Mouse (Mus musculus) liver, postnatal 0 days (tissue): ENCODE measurements around the gene Palm3. TPM values are rescaled to one million over a fixed set of nuclear protein-coding genes. Genes with fewer than 3 reads are reported as not detected.

Experiments used
- ATAC-seq: fragments of 200-750 bp; cut with Nextera tagmentation; 2 replicates; pipeline ENCODE4 v1.8.0; 2017; ENCODE audit warnings: mild to moderate bottlenecking, moderate library complexity
- DNase-seq: peaks from one replicate; pipeline ENCODE4 v3.0.0-alpha.2; 2016
- H3K27ac ChIP-seq: fragments of 300-500 bp; sonication (generic); 2 replicates; pipeline ENCODE4 v1.5.1; 2014; ENCODE audit warnings: antibody characterized with exemption, moderate library complexity, mild to moderate bottlenecking, low read depth
- H3K27me3 ChIP-seq: fragments of 300-500 bp; sonication (generic); 2 replicates; pipeline ENCODE4 v1.6.1; 2014; ENCODE audit warnings: low read length, control low read depth, mixed read lengths; ENCODE audit not compliant: insufficient read depth
- H3K36me3 ChIP-seq: fragments of 300-500 bp; sonication (generic); replicated peaks from 2 replicates; pipeline ENCODE4 v1.6.1; 2014; ENCODE audit warnings: mild to moderate bottlenecking, control low read depth, low read length, moderate library complexity, mixed read lengths; ENCODE audit not compliant: insufficient read depth
- H3K4me1 ChIP-seq: fragments of 300-500 bp; sonication (generic); 2 replicates; pipeline ENCODE4 v1.6.1; 2014; ENCODE audit warnings: antibody characterized with exemption, mild to moderate bottlenecking, control low read depth; ENCODE audit not compliant: insufficient read depth
- H3K4me2 ChIP-seq: fragments of 300-500 bp; sonication (generic); 2 replicates; pipeline ENCODE4 v1.6.1; 2014; ENCODE audit warnings: low read depth, mild to moderate bottlenecking, low read length, moderate library complexity, mixed read lengths
- H3K4me3 ChIP-seq: fragments of 300-500 bp; sonication (generic); 2 replicates; pipeline ENCODE4 v1.5.1; 2014; ENCODE audit warnings: low read depth, low read length
- H3K9ac ChIP-seq: fragments of 300-500 bp; sonication (generic); replicated peaks from 2 replicates; pipeline ENCODE4 v1.6.1; 2014; ENCODE audit warnings: mild to moderate bottlenecking, moderate library complexity
- H3K9me3 ChIP-seq: fragments of 300-500 bp; sonication (generic); 2 replicates; pipeline ENCODE4 v1.6.1; 2016; ENCODE audit warnings: mild to moderate bottlenecking, control low read depth, low read length, mixed read lengths
- CTCF ChIP-seq: sonication (generic); IDR thresholded peaks from 2 replicates; pipeline ENCODE4 v1.5.1; 2016; ENCODE audit warnings: antibody characterized with exemption, low read depth
- EP300 ChIP-seq: IDR thresholded peaks from 2 replicates; pipeline ENCODE4 v1.6.1; 2016; ENCODE audit warnings: antibody characterized with exemption, low read depth, mild to moderate bottlenecking
- WGBS: fragments of 180-500 bp; shearing (Covaris S2); extraction: QIAGEN DNeasy Blood & Tissue Kit; methylation state at CpG from one replicate; pipeline ENCODE4 v1.1.7; 2014; ENCODE audit not compliant: insufficient replicate concordance; 5-methylcytosine and 5-hydroxymethylcytosine counted together
- polyA plus RNA-seq: library from polyadenylated mRNA; unstranded; fragments of >200 nt; fragmentation: Nextera tagmentation; extraction: Ambion mirVana; gene quantifications from 2 replicates; pipeline ENCODE4 v1.2.1, GENCODE M21; 2015

Gene Palm3
- polyA plus RNA-seq, 1 experiment from 2014 or later: 0.04 TPM

DNA sequence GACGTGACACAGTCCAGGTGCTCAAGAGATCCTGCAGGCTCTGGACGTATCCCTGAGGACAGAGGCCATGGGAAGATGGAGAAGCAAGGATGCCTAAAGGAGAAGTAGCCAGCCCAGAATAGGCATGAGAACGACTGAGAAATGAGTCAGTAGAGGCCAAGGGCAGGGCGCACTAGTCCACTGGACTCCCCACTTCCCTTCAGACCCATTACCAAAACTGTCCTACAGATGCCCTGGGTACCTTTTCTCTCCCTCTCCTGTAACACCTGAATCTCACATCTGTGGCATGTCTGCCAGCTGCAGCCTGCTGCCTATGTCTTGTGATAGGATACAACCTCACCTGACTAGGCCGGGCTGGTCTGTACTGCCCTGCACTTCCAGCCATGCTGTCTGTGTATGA, 49.0 kb downstream of the Palm3 start:
- TF ChIP-seq CTCF: no peak
- no peak for TF ChIP-seq EP300
- Histone ChIP-seq H3K36me3 (peaks cover 3% of the 10 kb centered on the region; the same call in 1 of the 2 replicates), H3K4me2 (no peak overlapping the region), H3K4me1 (peaks cover 35% of the 10 kb centered on the region), H3K9ac (no peak overlapping the region), H3K9me3 (no peaks in the 10 kb centered on the region), H3K27ac (no peak overlapping the region), H3K4me3 (no peak overlapping the region), H3K27me3 (no peaks in the 10 kb centered on the region)
- WGBS: 72% methylated on average over 5 of the region's 5 CpGs
- ATAC-seq (no peak), DNase-seq (no peak)

DNA sequence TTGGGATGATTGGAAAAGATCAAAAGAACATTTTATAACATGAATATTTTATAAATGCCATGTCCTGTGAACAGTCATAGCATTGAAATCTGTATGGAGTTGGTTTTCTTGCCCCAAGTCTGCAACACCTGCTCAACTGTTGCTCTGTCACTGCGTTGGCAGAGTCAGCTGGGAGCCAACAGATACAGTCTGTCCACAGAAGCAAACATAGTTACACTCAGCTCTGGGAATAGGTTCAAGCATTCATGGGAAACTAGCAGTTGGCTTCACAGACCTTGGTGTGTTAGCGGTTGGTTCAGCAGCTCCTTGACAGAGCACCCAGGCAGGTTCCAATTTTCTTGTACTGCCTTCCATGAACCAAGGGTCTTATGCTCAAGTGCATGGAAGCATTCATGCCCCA, 49.4 kb downstream of the Palm3 start:
- no peaks in the 10 kb centered on the region for H3K27me3 ChIP-seq
- TF ChIP-seq CTCF (no peak), EP300 (no peak)
- H3K4me2 ChIP-seq: no peak overlapping the region
- no peak for ATAC-seq
- 69% methylated on average over 2 of the region's 2 CpGs for WGBS
- H3K9ac ChIP-seq: no peak overlapping the region
- H3K9me3 ChIP-seq: no peaks in the 10 kb centered on the region
- peaks cover 35% of the 10 kb centered on the region for H3K4me1 ChIP-seq
- DNase-seq: no peak
- no peak overlapping the region for H3K27ac ChIP-seq
- peaks cover 3% of the 10 kb centered on the region; the same call in 1 of the 2 replicates for H3K36me3 ChIP-seq
- no peak overlapping the region for H3K4me3 ChIP-seq

DNA sequence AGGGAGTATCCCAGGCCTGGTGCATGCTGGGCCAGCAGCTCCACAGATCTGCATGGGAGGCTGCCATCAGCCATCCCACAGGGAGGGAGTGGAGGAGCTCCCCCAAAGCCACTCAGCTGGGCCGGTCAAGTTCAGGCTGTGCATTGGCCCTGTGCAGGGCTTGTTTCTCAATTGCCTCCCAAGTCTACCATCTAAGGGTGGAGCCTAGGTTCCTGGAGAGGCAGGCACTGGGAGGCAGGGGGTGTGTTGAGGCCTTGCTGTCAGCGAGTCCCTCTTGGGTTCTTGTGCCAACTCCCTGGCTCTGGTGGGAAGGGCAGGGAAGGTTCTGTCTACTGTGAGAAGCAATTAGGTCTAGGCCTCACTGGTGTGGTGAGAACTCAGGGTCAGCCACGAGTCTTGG, 50.6 kb downstream of the Palm3 start:
- H3K27me3 ChIP-seq: no peaks in the 10 kb centered on the region
- H3K4me3 ChIP-seq: no peak overlapping the region
- no peaks in the 10 kb centered on the region for H3K9me3 ChIP-seq
- H3K36me3 ChIP-seq: peaks cover 3% of the 10 kb centered on the region; the same call in 1 of the 2 replicates
- H3K4me1 ChIP-seq: peaks cover 35% of the 10 kb centered on the region
- DNase-seq (no peak), ATAC-seq (no peak)
- TF ChIP-seq EP300: no peak
- no peak for TF ChIP-seq CTCF
- no peak overlapping the region for H3K9ac ChIP-seq
- H3K4me2 ChIP-seq: no peak overlapping the region
- WGBS: 64% methylated on average over 3 of the region's 3 CpGs
- H3K27ac ChIP-seq: no peak overlapping the region

DNA sequence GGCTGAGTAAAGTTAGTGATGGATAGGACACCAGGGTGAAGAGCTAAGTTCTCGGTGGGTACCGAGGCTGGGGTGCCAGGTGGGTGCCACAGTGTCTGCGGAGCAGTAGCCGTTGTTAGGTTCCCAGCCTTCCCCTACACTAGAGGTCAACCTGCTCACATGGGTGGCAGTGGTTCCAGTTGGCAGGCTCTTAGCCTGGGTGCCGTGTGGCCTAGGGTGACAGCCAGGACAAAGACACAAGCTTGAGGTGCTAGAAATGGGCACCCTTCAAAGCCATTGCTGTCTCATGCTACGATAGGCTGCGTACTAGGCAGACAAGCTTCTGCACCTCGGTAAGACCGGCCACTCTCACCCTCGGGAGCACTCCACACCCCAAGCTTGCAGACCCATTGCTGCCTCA, 51.0 kb downstream of the Palm3 start:
- Histone ChIP-seq H3K4me3 (no peak overlapping the region), H3K36me3 (peaks cover 3% of the 10 kb centered on the region; the same call in 1 of the 2 replicates), H3K27me3 (no peaks in the 10 kb centered on the region), H3K4me2 (no peak overlapping the region), H3K27ac (no peak overlapping the region), H3K9ac (no peak overlapping the region), H3K4me1 (peaks cover 35% of the 10 kb centered on the region), H3K9me3 (no peaks in the 10 kb centered on the region)
- no peak for ATAC-seq
- WGBS: 88% methylated on average over 10 of the region's 10 CpGs
- DNase-seq: no peak
- TF ChIP-seq EP300 (no peak), CTCF (no peak)

DNA sequence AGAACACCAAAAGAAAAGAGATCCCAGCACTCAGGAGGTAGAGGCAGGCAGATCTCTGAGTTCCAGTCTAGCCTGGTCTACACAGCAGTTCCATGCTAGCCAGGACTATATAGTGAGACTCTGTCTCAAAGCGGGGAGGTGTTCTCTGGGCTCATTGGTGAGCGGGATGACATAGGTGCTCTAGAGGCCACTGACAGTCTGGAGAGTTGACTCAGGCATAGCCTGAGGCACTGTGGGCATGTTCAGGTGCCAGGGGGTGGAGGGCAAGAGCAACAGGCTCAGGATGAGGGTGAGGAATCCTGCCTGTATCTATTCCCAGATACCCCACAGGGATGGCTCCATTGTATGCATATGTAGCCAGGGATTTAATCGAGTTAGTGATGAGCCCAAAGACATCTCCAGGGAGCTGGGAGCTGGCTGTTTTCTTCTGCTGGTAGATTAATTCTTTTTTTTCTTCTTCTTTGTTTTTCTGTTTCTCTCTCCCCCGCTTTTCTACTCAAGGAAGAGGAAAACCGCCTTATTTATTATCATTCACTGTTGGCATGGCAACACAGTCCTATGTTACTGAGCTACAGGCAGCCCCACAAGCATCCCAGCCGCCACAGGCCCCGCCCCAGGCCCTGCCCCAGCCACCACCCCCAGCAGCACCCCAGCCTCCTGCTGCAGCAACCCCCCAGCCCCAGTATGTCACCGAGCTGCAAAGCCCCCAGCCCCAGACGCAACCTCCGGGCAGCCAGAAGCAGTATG, 52.1 kb downstream of the Palm3 start:
- no peak overlapping the region for H3K4me3 ChIP-seq
- no peaks in the 10 kb centered on the region for H3K27me3 ChIP-seq
- H3K27ac ChIP-seq: no peak overlapping the region
- TF ChIP-seq CTCF: no peak
- no peak for TF ChIP-seq EP300
- H3K36me3 ChIP-seq: peaks cover 3% of the 10 kb centered on the region; the same call in 1 of the 2 replicates
- 62% methylated on average over 10 of the region's 10 CpGs for WGBS
- H3K4me2 ChIP-seq: no peak overlapping the region
- no peak overlapping the region for H3K9ac ChIP-seq
- H3K9me3 ChIP-seq: no peaks in the 10 kb centered on the region
- H3K4me1 ChIP-seq: peaks cover 25% of the 10 kb centered on the region
- ATAC-seq (no peak), DNase-seq (no peak)

DNA sequence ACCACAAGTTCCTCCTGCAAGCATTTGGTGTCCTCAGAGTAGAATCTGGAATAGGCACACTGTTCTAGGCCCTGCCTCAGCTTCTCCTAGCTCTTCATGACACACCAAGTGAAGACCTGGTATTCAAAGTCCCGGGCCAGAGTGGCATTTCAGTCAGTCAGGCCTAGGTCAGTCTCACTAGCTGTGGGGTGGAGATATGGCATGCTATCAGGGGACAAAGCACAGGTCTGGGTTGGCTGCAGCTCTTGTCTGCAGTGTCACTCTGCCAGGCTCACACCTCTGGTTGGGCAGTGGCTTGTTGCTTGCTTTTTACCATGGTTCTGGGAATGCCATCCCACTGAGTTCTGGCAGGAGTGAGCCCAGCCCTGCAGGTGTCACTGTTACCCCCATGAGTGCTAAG, 55.1 kb downstream of the Palm3 start:
- peaks cover 14% of the 10 kb centered on the region for H3K36me3 ChIP-seq
- H3K4me2 ChIP-seq: no peak overlapping the region
- H3K9me3 ChIP-seq: no peaks in the 10 kb centered on the region
- 72% methylated on average over 1 of the region's 1 CpGs for WGBS
- ATAC-seq: no peak
- TF ChIP-seq CTCF (no peak), EP300 (no peak)
- no peak overlapping the region for H3K27ac ChIP-seq
- DNase-seq: no peak
- H3K9ac ChIP-seq: no peak overlapping the region
- H3K4me1 ChIP-seq: peaks cover 3% of the 10 kb centered on the region; the same call in 1 of the 2 replicates
- no peak overlapping the region for H3K4me3 ChIP-seq
- no peaks in the 10 kb centered on the region for H3K27me3 ChIP-seq
